Mouse (Mus musculus) lung, adult 2 months (tissue): ENCODE measurements around the gene Rock2. TPM values are rescaled to one million over a fixed set of nuclear protein-coding genes. Genes with fewer than 3 reads are reported as not detected.

Source experiments
- DNase-seq: peaks from one replicate; pipeline ENCODE4 v3.0.0; 2022
- H3K4me1 ChIP-seq: fragments of 200-500 bp; 2 replicates; pipeline ENCODE4 v1.6.1; 2011; ENCODE audit warnings: low read length; ENCODE audit not compliant: control insufficient read depth, insufficient read depth
- H3K4me3 ChIP-seq: fragments of 200-500 bp; replicated peaks from 2 replicates; pipeline ENCODE3; 2011; ENCODE audit warnings: low read depth, mild to moderate bottlenecking, control low read depth, low read length; ENCODE audit errors: extremely low read depth
- CTCF ChIP-seq: fragments of 200-500 bp; IDR thresholded peaks from 2 replicates; pipeline ENCODE4 v1.5.1; 2011; ENCODE audit warnings: mild to moderate bottlenecking, low read length, control low read depth; ENCODE audit not compliant: insufficient read depth
- POLR2A ChIP-seq: fragments of 200-500 bp; IDR thresholded peaks from 2 replicates; pipeline ENCODE4 v1.6.1; 2011; ENCODE audit warnings: low read depth, mild to moderate bottlenecking, control low read depth, low read length, borderline replicate concordance; ENCODE audit errors: extremely low read depth
- WGBS: fragments of 180-500 bp; shearing (Covaris S2); methylation state at CpG from one replicate; pipeline ENCODE4 v1.1.7; 2018; 5-methylcytosine and 5-hydroxymethylcytosine counted together
- polyA plus RNA-seq: library from polyadenylated mRNA; depleted of rRNA; stranded (reverse); fragments of >200 nt; gene quantifications from 2 replicates; pipeline ENCODE4 v1.2.3, GENCODE M21; 2012

The Rock2 gene
- polyA plus RNA-seq, 1 experiment = 11.4 TPM

GRCm38 (mm10) chr12:16898221-16898620, 3.5 kb downstream of the Rock2 start:
- 40% methylated on average over 2 of the region's 2 CpGs for WGBS
- Histone ChIP-seq H3K4me1 (peaks cover 26% of the 10 kb centered on the region), H3K4me3 (no peak overlapping the region)
- no peak for DNase-seq
- TF ChIP-seq CTCF (no peak), POLR2A (no peak)

GRCm38 (mm10) chr12:16898790-16899189, 4.1 kb downstream of the Rock2 start:
- no peak for TF ChIP-seq CTCF
- no peak for TF ChIP-seq POLR2A
- Histone ChIP-seq H3K4me3 (no peak overlapping the region), H3K4me1 (peaks cover 27% of the 10 kb centered on the region)
- DNase-seq = no peak

DNA sequence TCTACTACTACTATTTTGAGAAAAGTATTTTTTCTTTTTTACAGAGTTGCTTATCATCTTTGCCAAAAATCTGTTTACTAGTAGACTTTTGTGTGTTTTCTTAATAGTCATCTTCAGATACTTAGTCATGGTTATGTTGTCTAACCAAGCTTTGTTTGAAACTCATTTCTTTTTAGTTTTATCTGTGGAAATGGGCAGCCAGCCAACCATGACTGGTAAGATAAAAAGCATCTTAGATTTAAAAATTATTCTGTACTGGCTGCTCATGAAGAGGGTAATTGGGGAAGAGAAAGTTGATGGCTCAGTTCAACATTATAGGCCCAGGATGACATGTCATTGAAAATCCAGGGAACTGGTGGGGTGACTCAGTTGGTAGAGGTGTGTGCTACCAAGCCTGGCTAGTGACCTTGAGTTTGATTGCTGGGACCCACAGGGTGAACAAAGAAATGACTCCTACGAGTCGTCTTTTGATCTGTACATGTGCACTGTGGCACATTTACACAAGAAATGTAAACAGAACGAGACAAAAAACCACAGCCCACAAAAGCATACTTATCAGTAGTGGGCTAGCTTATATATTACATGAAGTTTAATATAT, 6.0 kb downstream of the Rock2 start:
- 5% methylated on average over 3 of the region's 3 CpGs for WGBS
- TF ChIP-seq POLR2A = no peak
- TF ChIP-seq CTCF = no peak
- peaks cover 29% of the 10 kb centered on the region for H3K4me1 ChIP-seq

DNA sequence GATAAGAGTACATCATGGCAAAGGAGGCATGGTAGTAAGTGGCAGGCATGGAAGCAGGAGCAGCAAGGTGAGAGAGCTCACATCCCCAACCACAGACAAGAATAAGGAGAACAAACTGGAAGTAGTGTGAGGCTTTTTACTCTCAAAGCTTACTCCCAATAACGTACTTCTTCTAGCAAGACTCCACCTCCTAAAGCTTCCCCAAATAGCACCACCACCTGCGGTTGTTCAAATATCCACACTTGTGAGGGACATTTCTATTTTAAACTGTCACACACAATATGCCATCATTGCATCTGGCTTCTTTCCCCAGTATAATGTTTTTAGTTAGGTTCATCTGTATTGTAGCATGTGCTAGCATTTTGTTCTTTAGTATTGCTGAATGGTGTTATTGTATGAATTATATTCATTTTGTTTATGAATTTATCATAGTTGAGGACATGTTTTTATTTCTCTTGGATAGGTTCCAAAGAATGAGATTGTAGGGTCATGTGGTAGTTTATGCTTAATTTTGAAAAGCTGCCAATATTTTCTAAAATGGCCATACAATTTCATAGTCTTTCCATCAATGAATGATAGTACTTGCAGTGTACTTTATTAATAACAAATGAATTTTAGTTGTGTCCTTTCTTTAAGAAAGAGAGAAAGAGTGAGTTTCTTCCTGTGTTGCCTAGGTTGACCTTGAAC, 9.4 kb downstream of the Rock2 start:
- WGBS = 43% methylated on average over 2 of the region's 2 CpGs
- Histone ChIP-seq H3K4me1 (peaks cover 10% of the 10 kb centered on the region), H3K4me3 (no peak overlapping the region)
- DNase-seq = no peak
- TF ChIP-seq POLR2A = no peak
- no peak for TF ChIP-seq CTCF

More for the DNA sequence above, 6.0 kb downstream of the Rock2 start:
- H3K4me3 ChIP-seq = no peak overlapping the region
- DNase-seq = no peak

DNA sequence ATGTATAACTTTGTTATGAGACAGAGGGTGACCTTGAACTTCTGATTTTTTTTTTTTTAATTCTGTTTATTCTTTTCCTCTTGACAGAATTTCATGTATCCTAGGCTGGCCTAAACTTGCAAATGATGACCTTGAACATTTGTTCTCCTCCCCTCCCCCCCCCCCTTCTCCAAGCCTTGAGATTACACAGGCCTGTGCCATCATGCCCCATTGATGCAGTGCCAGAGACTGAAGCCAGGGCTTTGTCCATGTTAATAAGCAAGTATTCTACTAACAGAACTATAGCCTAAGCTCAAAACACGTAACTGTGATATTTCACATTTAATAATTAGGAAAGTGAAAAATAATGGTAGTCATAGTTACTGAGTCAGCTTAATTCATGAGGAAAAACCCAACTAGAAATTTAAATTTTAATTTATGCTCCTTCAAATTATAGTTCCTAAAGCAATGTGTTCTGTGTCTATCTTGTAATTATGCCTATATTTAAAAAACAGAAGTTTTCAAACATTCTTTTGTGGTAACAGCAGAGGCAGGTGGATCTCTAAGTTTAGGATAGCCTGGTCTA, 12.7 kb downstream of the Rock2 start:
- no peak for TF ChIP-seq CTCF
- no peak for TF ChIP-seq POLR2A
- peaks cover 5% of the 10 kb centered on the region for H3K4me1 ChIP-seq
- WGBS = 73% methylated on average over 1 of the region's 1 CpGs
- H3K4me3 ChIP-seq = no peak overlapping the region
- no peak for DNase-seq

- H3K4me1 ChIP-seq = peaks cover 5% of the 10 kb centered on the region
- DNase-seq = no peak
- TF ChIP-seq CTCF (no peak; the same call in 1 of the 2 replicates), POLR2A (no peak)
- 85% methylated on average over 1 of the region's 1 CpGs for WGBS
- no peak overlapping the region for H3K4me3 ChIP-seq
These were observed 13.4 kb downstream of the Rock2 start for GRCm38 (mm10) chr12:16907953-16908648.

GRCm38 (mm10) chr12:16911524-16911923, 16.8 kb downstream of the Rock2 start:
- no peak for TF ChIP-seq POLR2A
- no peak for TF ChIP-seq CTCF
- 31% methylated on average over 2 of the region's 3 CpGs for WGBS
- peaks cover 2% of the 10 kb centered on the region for H3K4me1 ChIP-seq
- DNase-seq = no peak
- no peak overlapping the region for H3K4me3 ChIP-seq

DNA sequence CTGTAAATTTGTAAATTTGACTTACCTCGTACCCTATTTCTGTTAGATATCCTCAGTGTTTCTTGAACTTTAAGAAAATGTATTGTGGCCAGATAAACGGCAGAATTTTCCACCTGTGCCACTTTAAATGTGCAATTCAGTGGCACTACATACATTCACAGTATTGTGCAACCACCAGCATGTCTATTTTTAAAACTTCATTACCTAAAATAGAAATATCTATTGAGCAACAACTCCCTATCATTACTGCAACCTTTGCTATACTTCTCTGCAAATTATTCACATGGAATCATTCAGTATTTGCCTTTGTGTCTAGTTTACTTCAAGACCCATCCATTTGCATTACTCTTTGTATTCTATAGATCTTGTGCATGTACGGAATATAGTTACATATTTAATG, 17.9 kb downstream of the Rock2 start:
- TF ChIP-seq POLR2A (no peak), CTCF (no peak)
- DNase-seq = no peak
- Histone ChIP-seq H3K4me1 (peaks cover 2% of the 10 kb centered on the region), H3K4me3 (no peak overlapping the region)
- WGBS = 75% methylated on average over 3 of the region's 3 CpGs

DNA sequence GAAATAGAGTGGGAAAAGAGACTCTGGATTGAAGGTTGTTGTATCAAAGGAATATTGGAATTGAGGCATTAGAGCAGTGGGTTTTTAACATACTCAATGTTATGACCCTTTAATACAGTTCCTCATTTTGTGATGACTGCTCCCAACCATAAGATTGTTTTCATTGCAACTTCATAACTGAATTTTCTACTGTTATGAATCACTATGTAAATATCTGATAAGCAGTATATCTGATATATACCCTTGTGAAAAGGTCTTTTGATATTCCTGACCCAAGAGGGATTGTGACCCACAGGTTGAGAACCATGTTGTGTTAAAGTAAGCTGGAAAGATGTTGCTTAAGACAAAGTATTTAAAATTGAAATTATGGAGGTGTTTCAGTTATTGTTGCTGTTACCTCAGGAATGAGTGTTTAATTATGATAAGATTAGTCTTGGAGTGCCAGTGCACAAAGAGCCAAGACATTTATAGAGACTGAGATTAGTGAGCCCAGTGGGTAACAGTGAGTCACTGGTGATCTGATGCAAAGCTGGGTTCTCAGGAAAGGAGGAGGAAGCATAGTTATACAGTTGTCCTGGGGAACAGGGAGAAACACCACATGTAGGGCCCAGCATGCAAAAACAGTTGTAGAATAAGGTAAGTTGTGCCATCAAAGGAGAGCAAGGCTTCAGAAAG, 25.6 kb downstream of the Rock2 start:
- peaks cover 3% of the 10 kb centered on the region for H3K4me1 ChIP-seq
- no peak for DNase-seq
- H3K4me3 ChIP-seq = no peak overlapping the region
- TF ChIP-seq CTCF (no peak), POLR2A (no peak)
